Mouse (Mus musculus): ENCODE data around the gene I0C0044D17Rik. TPM values are rescaled to one million over a fixed set of nuclear protein-coding genes. Genes with fewer than 3 reads are reported as not detected.

I0C0044D17Rik gene
- total RNA-seq, 2 experiments from 2014 or later, result not detected

- DNase-seq, result no peak
These were observed 8.1 kb upstream of the I0C0044D17Rik start for GRCm38 (mm10) chr4:98831726-98832125.

DNA sequence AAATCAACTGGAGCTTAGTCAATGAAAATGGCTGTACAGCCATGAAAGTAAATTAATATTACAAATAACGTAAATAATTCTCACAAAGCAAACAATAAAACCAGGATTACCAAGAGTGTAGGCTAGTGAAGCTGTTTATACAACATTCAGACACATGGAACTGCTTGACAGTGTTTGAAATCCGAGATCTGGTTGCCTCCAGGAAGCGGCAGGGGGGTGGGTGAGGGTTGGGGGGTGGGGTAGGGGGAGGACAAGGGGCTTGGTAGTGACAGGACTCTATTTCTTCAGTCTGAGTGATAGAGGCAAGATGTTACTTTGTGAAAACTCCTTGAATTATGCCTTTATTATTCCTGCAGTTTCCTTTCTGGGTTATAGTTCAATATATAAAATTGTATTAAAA is 3.1 kb upstream of the I0C0044D17Rik start:
- DNase-seq, result no peak

- no peak for DNase-seq
These were observed 593 bp downstream of the I0C0044D17Rik start for GRCm38 (mm10) chr4:98823047-98823446.

- DNase-seq, result no peak
These were observed 1.2 kb downstream of the I0C0044D17Rik start for GRCm38 (mm10) chr4:98822478-98822877.

- DNase-seq, result peak; percentile 71 to 75
These were observed 4.4 kb downstream of the I0C0044D17Rik start for GRCm38 (mm10) chr4:98819216-98819755.

DNA sequence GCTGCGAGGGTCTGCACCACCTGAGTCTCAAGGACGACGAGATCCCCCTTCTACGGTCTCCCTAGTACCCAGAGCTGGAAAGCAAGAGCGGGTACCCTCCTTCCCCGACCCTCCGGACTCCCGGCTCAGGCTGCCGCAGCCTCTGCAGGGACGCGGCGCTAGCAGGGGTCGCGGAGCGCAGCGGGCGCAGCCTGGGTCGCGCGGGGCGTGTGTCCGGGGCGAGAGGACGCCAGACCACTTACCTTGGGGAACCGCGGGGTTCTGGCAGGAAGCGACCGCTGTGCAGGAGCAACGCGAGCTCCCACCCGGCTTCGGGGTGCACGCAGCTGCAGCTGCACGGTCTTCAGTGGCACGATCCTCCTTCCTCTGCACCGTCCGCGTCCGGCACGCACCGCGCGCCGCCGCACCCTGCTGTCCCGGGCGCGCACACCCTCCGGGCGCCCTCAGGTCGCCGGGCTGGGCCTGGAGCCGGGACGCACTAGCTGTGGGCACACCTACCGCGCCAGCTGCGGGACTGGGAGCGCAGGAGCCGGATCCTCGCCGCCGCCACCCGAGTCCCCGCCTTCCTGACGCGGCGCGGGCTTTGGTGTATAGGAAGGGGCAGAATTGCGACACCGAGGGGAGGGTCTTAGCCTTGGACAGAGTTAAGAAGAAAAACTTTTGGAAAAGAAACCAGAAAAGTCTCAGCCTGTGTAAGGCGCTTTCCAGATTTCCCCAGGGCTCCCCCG is 6.3 kb downstream of the I0C0044D17Rik start, which contains the start of gene Kank4:
Gene Kank4 (minus strand): TSS at position 354 of the 728 bp plus-strand sequence.
- peak; percentile 50 to 67 for DNase-seq

DNA sequence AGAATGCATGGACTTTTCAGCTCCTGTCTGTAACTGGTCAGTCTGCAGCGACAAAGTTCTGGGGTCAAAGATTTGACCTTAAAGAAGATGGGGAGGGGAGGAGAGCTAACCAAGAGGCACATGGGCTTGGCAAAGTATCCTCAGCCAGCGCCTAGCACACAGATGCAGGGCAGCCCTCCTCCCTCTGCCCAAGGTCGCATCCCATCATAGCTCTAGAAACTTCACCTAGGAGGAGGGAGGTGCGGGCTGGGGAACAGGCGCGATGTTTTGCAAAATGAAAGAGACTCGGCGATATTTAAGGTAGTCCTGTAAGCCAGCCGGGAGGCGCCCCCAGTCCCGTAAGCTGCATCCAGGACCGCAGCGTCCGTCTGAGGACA is 6.8 kb downstream of the I0C0044D17Rik start:
- peak; percentile 23 to 33 for DNase-seq

DNA sequence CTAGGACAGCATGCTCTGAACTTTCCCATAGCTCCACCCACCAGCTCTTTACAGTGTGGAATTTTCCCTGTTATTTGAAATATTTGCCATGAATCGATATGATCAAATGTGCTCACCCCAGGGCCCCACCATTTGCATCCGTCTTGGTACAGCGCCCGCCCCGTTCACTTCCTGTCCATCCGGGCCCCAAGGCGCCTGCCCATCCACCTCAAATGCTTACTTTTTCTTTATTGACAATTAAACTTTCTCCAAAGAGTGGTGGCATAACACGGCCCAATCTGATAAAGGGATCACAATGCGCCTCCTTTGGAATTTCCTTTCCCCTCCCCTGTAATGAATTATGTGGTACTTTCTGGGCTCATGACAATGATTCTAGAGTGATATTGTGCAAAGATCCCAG is 17.3 kb downstream of the I0C0044D17Rik start:
- DNase-seq, result no peak

- no peak for DNase-seq
These were observed 18.2 kb downstream of the I0C0044D17Rik start for GRCm38 (mm10) chr4:98805291-98806048.

DNA sequence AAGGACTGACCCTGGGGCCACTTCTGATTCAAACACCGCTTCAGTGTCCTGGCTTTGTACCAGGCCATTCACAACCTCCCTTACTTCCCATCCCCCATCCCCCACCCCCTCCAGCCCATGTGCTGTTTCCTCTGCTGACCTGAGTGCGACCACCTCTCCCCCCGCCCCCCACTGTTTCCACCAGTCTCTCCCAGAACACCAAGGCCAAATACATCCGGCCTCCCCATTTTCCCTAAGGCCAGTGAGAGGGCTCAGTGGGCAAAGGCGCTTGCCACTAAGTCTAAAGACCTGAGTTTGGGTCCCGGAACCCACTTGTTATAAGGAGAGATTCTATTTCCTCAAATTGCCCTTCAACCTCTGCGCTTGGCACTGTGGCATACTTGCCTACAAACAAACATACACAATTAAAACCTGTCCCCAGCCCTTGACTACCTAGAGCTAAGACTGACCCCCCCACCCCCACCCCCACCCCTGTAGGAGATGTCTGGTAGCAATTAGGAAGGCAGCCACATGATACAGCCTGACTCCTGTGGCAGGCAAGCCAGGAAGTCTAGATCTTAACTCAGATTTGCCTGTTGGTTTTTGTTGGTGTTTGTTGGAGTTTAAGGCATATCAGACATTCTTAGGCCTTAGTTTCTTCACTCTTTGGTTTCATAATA is 19.0 kb downstream of the I0C0044D17Rik start:
- no peak for DNase-seq

DNA sequence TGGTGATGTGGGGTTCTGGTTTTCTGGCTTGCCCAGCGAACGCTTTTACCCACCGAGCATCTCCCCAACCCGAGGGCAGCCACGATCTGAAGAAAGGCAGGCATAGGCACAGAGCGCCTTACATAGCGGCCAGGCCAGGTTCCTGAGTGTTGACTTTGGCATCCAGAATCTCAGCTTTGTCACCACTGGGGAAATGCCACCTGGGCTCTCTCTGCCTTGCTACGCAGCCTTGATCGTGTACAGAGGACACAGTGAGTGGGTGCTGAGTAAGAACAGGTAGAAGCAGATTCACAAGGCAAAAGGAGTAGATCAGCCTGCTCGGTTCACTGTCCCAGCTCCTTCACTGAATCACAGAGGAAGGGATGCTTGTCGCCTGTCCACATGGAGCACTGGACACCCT is 21.9 kb downstream of the I0C0044D17Rik start:
- DNase-seq, result no peak

GRCm38 (mm10) chr4:98800824-98801223 is 22.8 kb downstream of the I0C0044D17Rik start:
- DNase-seq, result peak in 1 of 2 experiments; percentile 45

GRCm38 (mm10) chr4:98796591-98797341 is 26.9 kb downstream of the I0C0044D17Rik start:
- no peak for DNase-seq

DNA sequence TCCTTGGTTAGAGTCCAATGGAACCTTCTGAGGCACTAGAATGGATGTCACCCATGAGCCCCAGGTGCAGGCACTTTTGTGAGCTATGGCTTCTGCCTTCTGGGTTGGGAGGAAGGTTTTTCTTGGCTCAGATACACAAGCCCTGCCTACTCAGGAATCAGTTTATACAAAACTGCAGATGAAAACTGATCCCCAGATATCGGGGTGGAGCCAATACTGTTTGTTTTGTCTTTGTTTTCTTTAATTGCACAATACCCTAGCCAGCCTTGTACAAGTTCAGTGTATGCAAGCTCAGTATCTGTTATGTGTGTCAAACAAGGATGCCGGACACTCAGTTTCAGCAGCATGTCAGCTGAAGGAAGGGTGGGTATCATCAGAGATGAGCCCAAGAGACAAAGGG is 28.4 kb downstream of the I0C0044D17Rik start:
- no peak for DNase-seq

- no peak for DNase-seq
These were observed 30.2 kb downstream of the I0C0044D17Rik start for GRCm38 (mm10) chr4:98793486-98793885.

DNA sequence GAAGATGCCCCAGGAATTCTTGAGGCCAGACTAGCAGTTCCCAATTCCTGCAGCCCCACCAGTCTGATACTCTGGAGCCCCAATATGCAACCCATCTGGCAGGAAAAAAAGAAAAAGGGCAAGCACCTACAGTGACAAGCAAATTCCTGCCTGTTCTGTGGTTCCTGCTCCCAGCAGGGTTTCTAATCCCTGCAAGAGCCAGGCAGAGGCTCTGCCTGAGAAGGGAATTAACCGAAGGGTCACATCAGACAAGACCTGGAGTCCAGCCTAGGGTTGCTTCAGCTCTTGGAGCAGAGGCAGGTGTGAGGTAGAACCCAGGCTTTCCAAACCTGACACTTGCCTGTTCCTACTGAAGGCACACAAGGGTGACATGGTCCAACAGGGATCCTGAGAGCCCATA is 32.9 kb downstream of the I0C0044D17Rik start:
- no peak for DNase-seq

GRCm38 (mm10) chr4:98789861-98790311 is 33.8 kb downstream of the I0C0044D17Rik start:
- DNase-seq, result peak in 1 of 2 experiments; percentile 7

- DNase-seq, result no peak
These were observed 34.4 kb downstream of the I0C0044D17Rik start for GRCm38 (mm10) chr4:98789133-98789765.

DNA sequence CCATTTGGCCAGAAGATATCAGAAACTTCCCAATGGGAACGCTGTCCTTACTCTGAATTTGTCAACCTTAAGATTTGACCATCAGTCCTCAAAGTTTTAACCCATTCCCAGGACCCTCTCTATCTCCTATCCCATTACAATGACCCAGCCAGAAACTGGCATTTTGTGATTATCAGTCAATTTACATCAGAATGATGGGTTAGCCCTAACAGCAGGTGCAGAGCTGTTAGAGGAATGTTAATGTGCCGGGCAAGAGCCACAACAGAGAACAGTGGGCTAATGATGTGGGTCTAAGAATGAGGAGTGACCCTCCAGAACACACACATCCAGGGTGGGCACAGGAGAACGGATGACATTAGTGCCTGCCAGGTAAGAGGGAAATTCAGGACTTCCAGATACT is 37.4 kb downstream of the I0C0044D17Rik start:
- no peak for DNase-seq

DNA sequence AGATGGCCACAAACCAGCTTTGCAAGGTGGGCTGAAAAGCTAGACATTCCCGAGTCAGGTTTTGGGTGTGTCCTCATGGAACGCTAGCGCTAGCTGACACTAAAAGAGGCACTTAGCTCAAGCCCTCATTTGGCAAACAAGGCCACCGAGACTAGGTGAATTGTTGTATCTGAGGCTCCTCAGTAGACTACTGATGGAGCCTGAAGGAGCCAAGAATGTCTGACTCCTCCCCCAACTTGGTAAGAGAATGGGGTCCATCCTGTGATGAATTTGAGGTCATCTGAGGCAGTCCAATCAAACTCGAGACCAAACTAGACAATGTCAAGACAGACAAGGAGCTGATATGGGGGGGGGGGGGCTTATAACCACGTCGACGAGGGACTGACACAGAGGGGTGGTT is 37.8 kb downstream of the I0C0044D17Rik start:
- no peak for DNase-seq

- no peak for DNase-seq
These were observed 45.4 kb downstream of the I0C0044D17Rik start for GRCm38 (mm10) chr4:98778219-98778618.

Data from adrenal gland, postnatal 36 days (tissue).